Mouse (Mus musculus): ENCODE data around the gene Naa38. TPM values are rescaled to one million over a fixed set of nuclear protein-coding genes. Genes with fewer than 3 reads are reported as not detected.

Naa38 gene
- total RNA-seq, 2 experiments from 2014 or later: 97.9 to 108 TPM

- peak in 1 of 2 experiments; percentile 48 for DNase-seq (ENCODE audit: low spot score in 2 of 2)
- intact Hi-C loops (cut with DNase I): loop anchor here (5.0 kb wide), 1 partner anchor 180 kb away; no protein-coding TSS in a partner anchor
Measured at GRCm38 (mm10) chr11:69397581-69398057, 2.3 kb downstream of the Naa38 start.

DNA sequence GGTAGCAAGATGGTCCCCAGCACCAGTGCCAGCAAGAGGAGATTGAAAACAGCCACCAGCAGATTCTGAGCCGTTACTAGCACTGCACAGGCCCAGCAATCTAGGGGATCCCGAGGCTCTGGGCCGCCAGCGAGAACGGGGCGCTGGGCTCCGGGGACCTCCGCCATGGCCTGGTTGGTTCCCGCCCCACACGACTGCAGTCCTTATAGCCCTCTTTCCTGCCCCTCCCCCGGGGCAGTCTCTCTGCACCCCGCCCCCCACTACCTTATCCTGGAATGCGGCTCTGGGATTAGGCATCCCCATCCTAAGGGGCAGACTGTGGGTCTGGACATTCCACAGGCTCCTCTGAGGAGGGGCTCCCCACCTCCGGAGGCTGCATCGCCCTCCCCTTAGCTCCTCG is 2.8 kb downstream of the Naa38 start, which contains the start of gene Tmem88:
Gene Tmem88 (minus strand): TSS at position 176 of the 400 bp plus-strand sequence.
- DNase-seq (ENCODE audit: low spot score in 2 of 2): no peak
- intact Hi-C loops (cut with DNase I): loop anchor here (5.0 kb wide), 1 partner anchor 179 kb away; no protein-coding TSS in a partner anchor

- DNase-seq (ENCODE audit: low spot score in 2 of 2): no peak
- intact Hi-C loops (cut with DNase I): loop anchor here (5.0 kb wide), 1 partner anchor 179 kb away; no protein-coding TSS in a partner anchor
Measured at GRCm38 (mm10) chr11:69398486-69399200, 3.4 kb downstream of the Naa38 start.

DNA sequence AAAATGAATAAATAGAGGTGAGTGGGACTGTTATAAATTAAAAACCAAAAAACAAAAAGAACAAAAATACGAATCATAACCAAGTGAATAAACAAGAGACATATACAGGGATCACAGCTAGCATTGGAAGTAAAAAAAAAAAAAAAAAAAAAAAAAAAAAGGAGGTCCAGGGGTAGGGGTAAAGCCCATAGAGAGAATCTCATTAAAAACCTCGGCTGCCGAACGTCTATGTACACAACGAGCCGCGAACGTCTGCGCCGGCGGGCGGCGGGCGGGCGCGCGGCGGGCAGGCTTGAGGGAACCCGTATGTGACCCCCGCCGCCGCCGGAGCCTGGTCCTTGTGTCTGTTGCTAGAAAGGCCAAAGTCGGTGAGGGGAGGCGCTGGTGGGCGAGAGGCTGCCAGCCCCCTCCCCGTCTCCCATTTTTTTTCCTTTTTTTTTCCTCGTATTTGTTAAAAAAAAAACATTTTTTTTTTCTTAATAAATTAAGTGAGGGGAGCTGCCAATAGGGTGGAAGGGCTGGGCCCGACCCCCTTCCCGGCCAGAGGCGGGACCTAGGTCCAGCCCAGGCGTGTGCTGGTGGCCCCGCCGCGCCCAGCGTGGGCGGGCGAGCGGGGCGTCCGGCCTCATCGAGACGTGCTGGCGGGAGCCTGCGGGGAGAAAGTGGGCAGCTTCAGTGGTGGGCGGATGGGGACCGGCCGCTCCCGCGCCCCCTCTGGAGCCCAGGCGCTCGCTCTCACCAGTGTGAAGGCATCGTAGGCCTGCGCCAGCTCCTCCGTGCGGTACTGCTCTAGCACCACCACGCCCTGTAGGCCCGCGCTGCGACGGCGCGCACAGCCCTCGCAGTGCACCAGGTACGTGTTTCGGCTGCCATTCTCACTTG is 4.2 kb downstream of the Naa38 start:
- no peak for DNase-seq (ENCODE audit: low spot score in 2 of 2)
- intact Hi-C loops (cut with DNase I): loop anchor here (2.0 to 5.0 kb wide), 3 partner anchors 33 to 178 kb away; no protein-coding TSS in a partner anchor

GRCm38 (mm10) chr11:69400083-69400850 is 5.0 kb downstream of the Naa38 start:
- no peak for DNase-seq (ENCODE audit: low spot score in 2 of 2)
- intact Hi-C loops (cut with DNase I): loop anchor here (2.0 kb wide), 2 partner anchors 33 to 113 kb away; no protein-coding TSS in a partner anchor

- intact Hi-C loops (cut with DNase I): loop anchor here (2.0 kb wide), 2 partner anchors 32 to 112 kb away; no protein-coding TSS in a partner anchor
- DNase-seq (ENCODE audit: low spot score in 2 of 2): peak; percentile 89 to 90
Measured at GRCm38 (mm10) chr11:69401210-69401637, 5.9 kb downstream of the Naa38 start.

DNA sequence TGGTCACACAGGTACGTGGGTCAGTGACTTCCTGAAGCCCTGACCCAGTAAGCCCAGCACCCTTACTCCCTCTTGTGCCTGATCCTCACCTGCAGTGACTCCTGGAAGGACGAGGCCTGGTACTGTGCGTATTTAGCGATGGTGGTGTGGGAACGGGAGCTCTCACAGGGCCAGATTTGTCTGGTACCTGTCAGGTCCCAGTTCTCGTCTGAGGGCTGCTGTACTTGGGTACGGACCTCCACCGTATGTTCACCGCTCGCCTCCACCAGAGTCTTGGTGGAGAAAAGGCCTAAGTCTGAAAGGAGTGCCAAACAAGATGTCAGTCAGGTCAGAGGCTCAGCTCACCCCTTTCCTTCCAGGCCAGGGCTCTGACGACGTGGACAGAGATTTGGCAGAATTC is 6.7 kb downstream of the Naa38 start:
- no peak for DNase-seq (ENCODE audit: low spot score in 2 of 2)
- intact Hi-C loops (cut with DNase I): loop anchor here (2.0 kb wide), 2 partner anchors 31 to 111 kb away; no protein-coding TSS in a partner anchor

- intact Hi-C loops (cut with DNase I): no loop called here
- DNase-seq (ENCODE audit: low spot score in 2 of 2): no peak
Measured at GRCm38 (mm10) chr11:69403691-69404594, 8.7 kb downstream of the Naa38 start.

- intact Hi-C loops (cut with DNase I): no loop called here
- DNase-seq (ENCODE audit: low spot score in 2 of 2): no peak
Measured at GRCm38 (mm10) chr11:69404595-69405396, 9.5 kb downstream of the Naa38 start.

DNA sequence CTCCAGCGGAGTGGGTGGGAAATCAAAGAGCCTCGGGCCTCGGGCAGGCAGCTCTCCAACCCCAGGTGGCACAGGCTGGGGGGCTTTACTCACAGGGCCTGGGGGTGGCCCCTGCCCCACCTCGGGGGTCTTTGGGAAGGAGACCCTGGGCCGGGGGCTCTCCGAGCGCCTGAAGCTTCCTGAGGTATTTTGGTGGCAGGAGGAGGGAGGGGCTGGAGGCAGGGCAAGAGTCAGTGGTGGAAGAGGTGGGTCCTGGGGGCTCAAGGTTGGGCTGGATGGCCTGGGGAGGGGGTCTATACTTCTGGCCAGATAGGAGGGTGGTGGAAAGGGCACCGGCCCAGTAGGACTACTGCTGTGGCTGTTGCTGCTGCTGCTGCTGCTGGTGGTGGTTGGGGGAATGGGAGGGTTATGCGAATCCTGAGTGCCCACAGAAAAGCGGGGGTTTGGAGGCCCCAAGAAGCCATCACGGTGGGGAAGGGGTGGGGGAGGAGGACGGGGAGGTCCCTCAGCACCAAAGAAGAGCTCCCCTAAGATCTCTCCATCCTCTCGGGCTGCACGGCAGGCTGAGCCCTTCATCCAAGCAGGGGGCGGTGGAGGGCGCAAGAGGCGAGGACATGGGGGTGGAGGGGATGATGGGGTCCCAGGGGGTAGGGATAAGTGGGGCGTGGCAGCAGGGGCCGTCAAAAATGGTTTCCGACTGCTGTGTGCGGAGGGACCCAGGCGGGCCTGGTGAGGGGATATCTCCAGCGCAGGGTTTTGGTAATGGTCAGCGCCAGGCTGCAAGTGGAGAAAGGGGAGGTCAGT is 10.3 kb downstream of the Naa38 start:
- DNase-seq (ENCODE audit: low spot score in 2 of 2): no peak
- intact Hi-C loops (cut with DNase I): no loop called here

DNA sequence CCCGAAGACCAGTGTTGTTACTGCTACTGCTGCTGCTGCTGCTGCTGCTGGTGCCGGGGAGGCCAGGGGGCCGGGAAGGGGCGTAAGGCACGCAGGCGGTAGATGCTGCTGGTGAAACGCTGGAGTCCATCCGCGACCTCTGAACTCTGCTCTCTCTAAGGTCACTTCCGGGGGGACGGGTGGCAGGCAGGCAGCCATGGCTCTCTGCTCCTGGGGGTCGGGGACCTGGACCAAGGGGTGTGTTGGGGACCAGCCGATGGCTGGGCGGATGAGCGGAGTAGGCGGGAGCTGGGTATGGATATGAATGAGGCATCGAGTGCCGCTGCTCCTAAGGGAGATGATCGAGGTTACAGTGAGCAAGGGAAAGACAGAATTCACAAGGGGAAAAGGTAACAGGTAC is 11.0 kb downstream of the Naa38 start:
- intact Hi-C loops (cut with DNase I): no loop called here
- no peak for DNase-seq (ENCODE audit: low spot score in 2 of 2)

DNA sequence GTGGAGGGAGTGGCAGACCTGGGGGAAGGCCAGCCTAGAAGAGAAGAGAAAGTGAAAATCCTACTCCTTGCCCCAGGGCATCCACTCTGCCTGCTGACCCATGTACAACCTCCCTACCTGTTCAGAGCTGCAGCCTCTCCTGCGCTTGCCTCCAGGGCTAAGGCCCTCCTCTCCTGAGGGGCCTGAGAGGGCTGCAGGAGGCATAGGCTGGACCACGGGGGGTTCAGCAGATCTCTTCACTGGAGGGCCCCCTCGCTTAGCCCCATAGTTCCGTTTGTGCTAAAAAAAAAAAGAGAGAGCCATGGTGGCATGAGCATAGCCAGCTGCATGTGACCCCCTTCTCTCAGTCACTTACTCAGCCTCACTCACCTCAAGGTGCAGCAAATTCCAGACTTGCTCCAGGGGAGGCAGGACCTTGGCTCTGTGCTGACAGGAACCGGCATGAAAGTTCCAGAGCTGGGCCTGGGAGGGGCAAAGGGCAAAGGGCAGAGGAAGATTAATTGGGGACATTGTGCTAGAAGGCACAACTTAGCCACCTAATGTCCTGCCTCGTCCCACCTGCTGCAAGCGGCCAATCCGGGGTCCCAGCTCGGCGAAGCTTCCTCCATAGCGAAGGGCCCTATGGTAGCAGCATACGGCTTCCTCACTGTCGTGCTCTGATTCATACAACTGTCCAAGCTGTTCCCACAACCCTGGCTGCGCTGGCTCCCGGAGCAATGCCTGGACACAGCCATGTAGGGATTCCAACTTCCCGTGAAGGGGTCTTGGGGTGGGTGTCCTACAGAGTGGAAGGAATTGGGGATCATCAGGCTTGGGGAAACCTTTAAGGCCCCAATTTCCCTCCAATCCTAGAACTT is 11.8 kb downstream of the Naa38 start:
- intact Hi-C loops (cut with DNase I): no loop called here
- no peak for DNase-seq (ENCODE audit: low spot score in 2 of 2)

DNA sequence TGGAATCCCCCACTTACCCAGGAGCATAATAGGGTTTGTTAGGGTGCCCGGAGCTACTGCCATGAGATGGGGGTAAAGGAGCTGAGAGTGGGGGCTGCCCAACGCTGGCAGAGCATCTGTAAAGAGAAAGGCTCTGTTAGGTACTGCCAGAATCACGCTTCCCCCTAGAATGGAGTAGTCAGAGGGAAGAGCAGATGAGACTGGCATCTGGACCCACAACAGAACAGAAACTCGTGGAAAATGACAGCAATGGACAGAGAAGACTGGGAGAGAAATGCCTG is 12.4 kb downstream of the Naa38 start:
- intact Hi-C loops (cut with DNase I): no loop called here
- DNase-seq (ENCODE audit: low spot score in 2 of 2): no peak

- intact Hi-C loops (cut with DNase I): no loop called here
- peak; percentile 82 to 86 for DNase-seq (ENCODE audit: low spot score in 2 of 2)
Measured at GRCm38 (mm10) chr11:69408541-69409377, 13.5 kb downstream of the Naa38 start.

DNA sequence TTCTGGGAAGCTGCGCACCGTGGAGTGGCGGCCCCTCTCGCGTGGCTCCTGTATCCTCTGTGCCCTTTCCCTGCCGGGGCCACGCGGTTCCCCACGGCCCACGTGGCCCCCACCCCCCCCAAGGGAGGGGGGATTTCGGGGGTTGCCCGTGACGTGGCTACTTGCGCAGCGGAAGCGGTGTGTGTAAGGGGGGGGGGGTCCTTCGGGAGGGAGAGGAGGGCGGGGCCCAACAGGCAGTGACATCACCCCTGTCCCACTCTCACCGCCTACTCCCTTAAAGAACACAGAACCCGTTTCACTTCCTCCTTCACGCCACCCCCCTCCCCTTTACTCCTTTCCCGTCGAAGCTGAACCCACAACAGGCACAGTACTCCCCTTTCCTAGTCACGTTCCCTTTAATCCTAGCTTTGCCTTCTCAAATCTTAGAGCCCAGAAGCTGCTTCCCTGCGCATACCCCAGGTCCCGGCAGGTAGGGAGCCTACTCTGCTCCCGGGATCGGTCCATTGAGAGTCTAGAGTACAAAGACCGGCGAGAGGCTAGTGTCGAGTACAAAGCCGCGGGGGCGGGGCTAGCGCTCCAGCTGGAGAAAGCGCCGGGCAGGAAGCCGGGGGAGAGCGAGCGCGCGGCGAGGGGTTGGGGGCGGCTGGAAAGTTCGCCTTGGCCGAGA is 14.2 kb downstream of the Naa38 start:
- intact Hi-C loops (cut with DNase I): loop anchor here (1.0 to 10.0 kb wide), 2 partner anchors 9 to 315 kb away; partner anchors contain the start of gene Per1

More for the DNA sequence above, 14.2 kb downstream of the Naa38 start:
- peak; percentile 85 to 88 for DNase-seq (ENCODE audit: low spot score in 2 of 2)
